Mouse (Mus musculus): ENCODE data around the gene Brd4. TPM values are rescaled to one million over a fixed set of nuclear protein-coding genes. Genes with fewer than 3 reads are reported as not detected.

The Brd4 gene
- polyA plus RNA-seq, 2 experiments, result 15.0 to 26.4 TPM

DNA sequence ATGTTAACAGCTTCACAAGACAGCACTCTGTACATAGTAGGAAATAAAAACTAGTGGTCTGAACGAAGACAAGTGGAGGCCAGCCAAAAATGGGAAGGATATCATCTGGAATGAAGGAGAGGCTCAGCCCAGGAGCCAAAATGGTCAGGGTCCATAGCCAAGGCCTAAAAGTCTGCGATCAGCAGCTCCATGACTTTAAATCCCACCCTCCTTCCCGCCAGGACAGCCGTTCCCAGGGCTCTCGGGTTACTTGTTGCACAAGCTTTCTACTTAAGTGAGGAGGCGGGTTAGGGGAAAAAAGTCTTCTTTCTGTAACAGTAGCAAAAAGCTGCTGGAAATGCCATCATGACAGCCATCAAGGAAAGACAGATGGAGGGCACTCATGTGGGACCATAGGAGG, 75.4 kb downstream of the Brd4 start:
- Histone ChIP-seq H3K27ac (no peak overlapping the region), H3K36me3 (replicated peaks; ENCODE audit: control insufficient read depth, insufficient read depth, low read depth) (peaks cover 89% of the 10 kb centered on the region), H3K9ac (replicated peaks) (no peak overlapping the region), H3K27me3 (ENCODE audit: control insufficient read depth, insufficient read depth, low read length) (no peaks in the 10 kb centered on the region), H3K4me1 (replicated peaks; ENCODE audit: control insufficient read depth in 2 of 2, insufficient read depth in 2 of 2, low read length in 1 of 2) (no peaks in the 10 kb centered on the region), H3K9me3 (ENCODE audit: control insufficient read depth, low read length) (no peaks in the 10 kb centered on the region), H3K4me2 (ENCODE audit: low read depth) (no peak overlapping the region), H3K4me3 (ENCODE audit: insufficient read depth in 1 of 2, low read depth in 2 of 2, low read length in 2 of 2) (no peak overlapping the region)
- TF ChIP-seq EP300 (IDR thresholded peaks at IDR 0.05; ENCODE audit: low read depth), result no peak
- no peak for TF ChIP-seq CTCF (IDR thresholded peaks at IDR 0.05; ENCODE audit: low read depth)
- WGBS (ENCODE audit: insufficient replicate concordance), result 82% methylated on average over 6 of the region's 6 CpGs
- ATAC-seq (ENCODE audit: insufficient read depth) (no peak), DNase-seq (ENCODE audit: low read depth in 3 of 3, low spot score in 3 of 3) (no peak)

DNA sequence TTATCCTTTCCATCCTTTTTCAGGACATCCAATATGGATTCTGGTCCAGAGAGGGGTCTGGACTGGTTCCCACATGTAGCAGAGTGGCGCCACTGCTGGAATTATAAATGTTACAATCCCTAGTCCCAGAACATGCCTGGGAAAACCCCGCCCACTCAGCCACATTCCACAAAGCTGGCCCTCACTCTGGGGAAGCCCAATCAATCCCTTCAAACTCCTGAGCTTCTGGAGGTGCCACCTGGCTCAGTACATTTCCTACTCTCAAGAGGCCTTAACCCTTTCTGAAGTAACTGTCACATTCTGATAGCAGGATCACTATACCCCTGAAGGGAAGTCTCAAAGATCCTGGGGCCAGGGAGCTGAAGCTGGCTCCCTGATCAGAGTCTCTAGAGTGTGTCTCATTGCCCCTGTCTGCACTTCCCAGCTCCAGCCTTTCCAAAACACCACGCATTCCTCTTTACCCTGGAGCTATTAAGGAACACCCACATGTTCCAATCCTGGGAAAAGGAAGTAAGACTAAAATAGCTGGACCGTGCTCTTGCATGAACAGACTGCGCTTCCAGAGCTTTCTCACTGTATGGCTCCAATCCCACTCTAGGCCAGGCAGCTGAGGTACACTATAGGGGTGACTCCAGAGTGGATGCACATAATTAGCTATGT, 76.8 kb downstream of the Brd4 start:
- DNase-seq (ENCODE audit: low read depth in 3 of 3, low spot score in 3 of 3), result no peak
- H3K9ac ChIP-seq (replicated peaks), result no peak overlapping the region
- ATAC-seq (ENCODE audit: insufficient read depth), result no peak
- H3K9me3 ChIP-seq (ENCODE audit: control insufficient read depth, low read length), result no peaks in the 10 kb centered on the region
- TF ChIP-seq CTCF (IDR thresholded peaks at IDR 0.05; ENCODE audit: low read depth), result no peak
- no peak for TF ChIP-seq EP300 (IDR thresholded peaks at IDR 0.05; ENCODE audit: low read depth)
- no peaks in the 10 kb centered on the region for H3K4me1 ChIP-seq (replicated peaks; ENCODE audit: control insufficient read depth in 2 of 2, insufficient read depth in 2 of 2, low read length in 1 of 2)
- peaks cover 83% of the 10 kb centered on the region for H3K36me3 ChIP-seq (replicated peaks; ENCODE audit: control insufficient read depth, insufficient read depth, low read depth)
- WGBS (ENCODE audit: insufficient replicate concordance), result 85% methylated on average over 5 of the region's 5 CpGs
- no peak overlapping the region for H3K27ac ChIP-seq
- H3K4me2 ChIP-seq (ENCODE audit: low read depth), result no peak overlapping the region
- no peak overlapping the region for H3K4me3 ChIP-seq (ENCODE audit: insufficient read depth in 1 of 2, low read depth in 2 of 2, low read length in 2 of 2)
- H3K27me3 ChIP-seq (ENCODE audit: control insufficient read depth, insufficient read depth, low read length), result no peaks in the 10 kb centered on the region

DNA sequence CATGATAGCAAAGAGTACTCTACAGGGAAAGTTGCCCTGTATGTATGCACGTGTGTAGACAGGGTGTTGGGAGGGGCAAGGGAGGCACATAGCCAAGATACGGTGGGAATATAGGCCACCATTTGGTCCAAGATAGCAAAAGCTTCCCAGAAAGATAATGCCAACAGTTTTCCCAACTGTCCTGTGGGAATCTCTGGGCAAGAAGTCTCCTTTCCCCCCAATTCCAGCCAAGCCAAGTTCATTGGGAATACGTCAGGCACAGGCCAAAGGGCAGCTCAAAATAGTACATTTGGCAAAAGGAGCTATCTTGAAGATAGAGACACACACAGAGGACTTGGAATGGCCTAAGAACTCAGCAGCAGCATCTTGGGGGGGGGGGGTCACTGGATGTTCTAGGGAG, 79.2 kb downstream of the Brd4 start:
- peaks cover 86% of the 10 kb centered on the region for H3K36me3 ChIP-seq (replicated peaks; ENCODE audit: control insufficient read depth, insufficient read depth, low read depth)
- H3K27ac ChIP-seq, result no peak overlapping the region
- H3K4me1 ChIP-seq (replicated peaks; ENCODE audit: control insufficient read depth in 2 of 2, insufficient read depth in 2 of 2, low read length in 1 of 2), result no peaks in the 10 kb centered on the region
- TF ChIP-seq CTCF (IDR thresholded peaks at IDR 0.05; ENCODE audit: low read depth), result no peak
- TF ChIP-seq EP300 (IDR thresholded peaks at IDR 0.05; ENCODE audit: low read depth), result no peak
- no peaks in the 10 kb centered on the region for H3K27me3 ChIP-seq (ENCODE audit: control insufficient read depth, insufficient read depth, low read length)
- DNase-seq (ENCODE audit: low read depth in 3 of 3, low spot score in 3 of 3), result no peak
- ATAC-seq (ENCODE audit: insufficient read depth), result no peak
- H3K4me2 ChIP-seq (ENCODE audit: low read depth), result no peak overlapping the region
- 87% methylated on average over 3 of the region's 3 CpGs for WGBS (ENCODE audit: insufficient replicate concordance)
- H3K9ac ChIP-seq (replicated peaks), result no peak overlapping the region
- no peak overlapping the region for H3K4me3 ChIP-seq (ENCODE audit: insufficient read depth in 1 of 2, low read depth in 2 of 2, low read length in 2 of 2)
- no peaks in the 10 kb centered on the region for H3K9me3 ChIP-seq (ENCODE audit: control insufficient read depth, low read length)

DNA sequence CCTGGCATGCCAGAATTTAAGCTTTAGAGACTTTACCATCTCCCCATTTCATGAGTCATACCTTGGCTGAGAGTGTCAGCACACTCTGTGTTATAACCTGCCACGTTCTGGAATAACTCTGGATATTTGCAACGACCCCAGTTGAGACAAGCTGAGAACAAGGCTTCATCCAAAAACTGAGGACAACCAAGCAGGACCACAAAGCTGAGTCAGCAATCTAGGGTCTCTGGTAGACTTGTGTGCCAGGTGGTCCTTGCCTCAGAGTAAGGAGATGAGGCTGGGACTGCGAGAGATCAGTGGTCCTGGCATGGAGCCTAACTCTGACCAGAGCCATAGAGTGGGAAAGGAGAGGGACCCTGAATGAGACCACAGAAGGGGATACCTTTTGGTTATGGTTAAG, 81.5 kb downstream of the Brd4 start:
- WGBS (ENCODE audit: insufficient replicate concordance), result 76% methylated on average over 3 of the region's 3 CpGs
- ATAC-seq (ENCODE audit: insufficient read depth), result no peak
- no peak for TF ChIP-seq EP300 (IDR thresholded peaks at IDR 0.05; ENCODE audit: low read depth)
- TF ChIP-seq CTCF (IDR thresholded peaks at IDR 0.05; ENCODE audit: low read depth), result no peak
- Histone ChIP-seq H3K9me3 (ENCODE audit: control insufficient read depth, low read length) (no peaks in the 10 kb centered on the region), H3K27me3 (ENCODE audit: control insufficient read depth, insufficient read depth, low read length) (no peaks in the 10 kb centered on the region), H3K36me3 (replicated peaks; ENCODE audit: control insufficient read depth, insufficient read depth, low read depth) (peaks cover 86% of the 10 kb centered on the region), H3K4me2 (ENCODE audit: low read depth) (no peak overlapping the region), H3K4me3 (ENCODE audit: insufficient read depth in 1 of 2, low read depth in 2 of 2, low read length in 2 of 2) (no peak overlapping the region), H3K27ac (no peak overlapping the region), H3K4me1 (replicated peaks; ENCODE audit: control insufficient read depth in 2 of 2, insufficient read depth in 2 of 2, low read length in 1 of 2) (no peaks in the 10 kb centered on the region), H3K9ac (replicated peaks) (no peak overlapping the region)
- no peak for DNase-seq (ENCODE audit: low read depth in 3 of 3, low spot score in 3 of 3)

DNA sequence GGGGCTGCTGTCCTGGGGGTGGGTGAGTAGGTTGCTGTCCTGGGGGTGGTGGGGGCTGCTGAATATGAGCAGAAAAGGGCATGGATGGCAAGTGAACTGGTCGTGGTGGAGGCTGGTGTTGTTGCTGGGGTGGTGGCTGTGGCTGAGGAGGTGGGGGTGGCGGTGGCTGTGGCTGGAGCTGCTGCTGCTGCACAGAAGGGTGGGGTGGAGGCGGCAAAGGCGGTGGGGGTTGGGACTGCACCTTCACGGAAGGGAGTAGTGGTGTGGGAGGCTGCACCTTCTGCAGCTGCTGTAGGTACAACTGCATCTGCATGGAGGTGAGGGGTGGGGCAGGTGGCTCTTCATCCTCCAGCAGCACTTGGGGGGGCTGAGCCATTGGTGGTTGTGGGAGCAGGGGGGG, 83.4 kb downstream of the Brd4 start:
- no peak overlapping the region for H3K27ac ChIP-seq
- no peak for ATAC-seq (ENCODE audit: insufficient read depth)
- H3K27me3 ChIP-seq (ENCODE audit: control insufficient read depth, insufficient read depth, low read length), result no peaks in the 10 kb centered on the region
- H3K4me2 ChIP-seq (ENCODE audit: low read depth), result no peak overlapping the region
- H3K9me3 ChIP-seq (ENCODE audit: control insufficient read depth, low read length), result no peaks in the 10 kb centered on the region
- H3K4me3 ChIP-seq (ENCODE audit: insufficient read depth in 1 of 2, low read depth in 2 of 2, low read length in 2 of 2), result no peak overlapping the region
- no peak for DNase-seq (ENCODE audit: low read depth in 3 of 3, low spot score in 3 of 3)
- H3K9ac ChIP-seq (replicated peaks), result no peak overlapping the region
- H3K36me3 ChIP-seq (replicated peaks; ENCODE audit: control insufficient read depth, insufficient read depth, low read depth), result peaks cover 88% of the 10 kb centered on the region
- TF ChIP-seq EP300 (IDR thresholded peaks at IDR 0.05; ENCODE audit: low read depth), result no peak
- no peak for TF ChIP-seq CTCF (IDR thresholded peaks at IDR 0.05; ENCODE audit: low read depth)
- 72% methylated on average over 5 of the region's 5 CpGs for WGBS (ENCODE audit: insufficient replicate concordance)
- H3K4me1 ChIP-seq (replicated peaks; ENCODE audit: control insufficient read depth in 2 of 2, insufficient read depth in 2 of 2, low read length in 1 of 2), result no peaks in the 10 kb centered on the region
